Mouse (Mus musculus) embryo, embryonic 11.5 days (tissue): Measurements from ENCODE around the gene Dera.
A peak's percentile ranks its signal among the peaks of the same experiment; 100 is the strongest.

Experiments used
- DNase-seq: peaks from one replicate; pipeline ENCODE4 v3.0.0-alpha.2; 2012; ENCODE audit warnings: low read depth, low spot score

Dera gene

DNA sequence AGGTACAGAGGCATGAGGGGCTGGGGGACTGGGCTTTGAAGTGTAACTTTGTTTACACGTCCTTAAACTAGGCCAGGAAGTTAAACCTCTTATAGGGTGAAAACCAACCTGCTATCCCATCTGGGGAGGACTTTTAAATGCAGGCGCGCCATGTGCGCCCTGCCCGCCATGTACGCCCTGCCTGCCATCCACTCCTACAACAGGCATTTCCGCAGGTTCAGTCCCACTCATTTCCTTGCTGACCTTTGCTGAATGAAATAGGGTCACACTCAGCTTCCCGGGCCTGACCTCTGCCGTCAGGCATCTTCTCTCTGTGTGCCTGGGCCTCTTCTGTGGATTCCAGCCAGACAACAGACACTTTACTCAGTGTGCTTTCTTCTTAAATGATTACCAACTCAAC is 50.3 kb downstream of the Dera start:
- no peak for DNase-seq

GRCm38 (mm10) chr6:137806342-137806741 is 52.0 kb downstream of the Dera start:
- DNase-seq: no peak

DNA sequence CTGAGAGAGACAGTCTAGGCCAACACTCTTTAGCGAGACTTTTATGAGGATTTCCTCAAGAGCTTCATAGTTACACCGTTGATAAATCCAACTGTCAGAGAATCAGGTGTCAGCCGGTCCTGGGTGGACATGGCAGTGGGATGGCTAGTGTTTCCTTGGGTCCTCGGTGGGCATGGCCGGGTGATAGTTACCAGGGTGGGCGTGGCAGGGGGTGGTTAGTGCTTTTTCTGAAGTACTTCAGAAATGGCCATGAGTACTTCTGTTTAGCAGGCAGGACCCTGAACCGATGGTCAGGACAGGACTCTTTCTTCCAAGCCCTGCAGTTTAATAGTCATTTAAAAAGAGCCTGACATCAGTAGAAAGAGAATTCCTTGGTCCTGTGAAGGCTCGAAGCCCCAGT is 52.5 kb downstream of the Dera start:
- DNase-seq: no peak

- DNase-seq: no peak
Measured at GRCm38 (mm10) chr6:137807296-137807695, 53.0 kb downstream of the Dera start.

- no peak for DNase-seq
Measured at GRCm38 (mm10) chr6:137808706-137809105, 54.4 kb downstream of the Dera start.

DNA sequence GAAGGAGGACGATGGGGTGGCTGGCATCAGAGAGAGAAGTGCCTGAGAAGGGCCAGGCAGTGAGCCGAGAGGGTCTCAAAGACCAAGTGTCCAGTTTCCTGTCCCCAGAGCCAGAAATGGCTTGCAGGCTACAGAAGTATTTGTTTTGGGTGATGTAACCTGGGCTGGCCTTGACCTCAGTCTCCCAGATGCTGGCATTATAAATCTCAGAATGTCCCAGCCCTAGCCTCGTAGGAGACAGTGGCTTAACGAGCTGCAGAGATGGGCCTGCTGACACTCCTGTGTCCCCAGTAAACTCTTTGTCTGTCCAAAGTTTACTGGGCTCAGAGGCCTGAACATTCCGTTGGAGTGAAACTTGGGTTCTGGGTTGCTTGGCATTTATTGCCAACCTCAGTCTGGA is 55.8 kb downstream of the Dera start:
- DNase-seq: no peak

- DNase-seq: no peak
Measured at GRCm38 (mm10) chr6:137814006-137814405, 59.7 kb downstream of the Dera start.

DNA sequence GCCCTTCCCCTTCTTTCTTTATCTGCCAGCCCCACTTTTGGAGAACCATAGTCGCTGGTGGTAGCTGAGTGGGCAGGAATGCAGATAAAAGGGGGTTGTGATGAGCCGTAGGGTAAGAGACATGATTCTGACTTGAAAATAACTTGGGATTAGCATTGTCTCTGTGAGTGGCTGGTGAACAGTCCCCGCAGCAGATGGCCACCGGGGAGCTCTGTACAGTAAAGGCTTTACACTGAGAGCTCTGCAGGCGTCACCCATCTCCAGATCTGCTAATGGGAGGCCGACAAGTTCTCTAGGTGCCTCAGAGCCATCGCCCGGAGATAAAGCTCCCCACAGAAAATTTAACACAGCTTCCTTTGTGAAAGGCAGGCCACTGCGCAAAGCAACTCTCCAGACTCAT is 62.2 kb downstream of the Dera start:
- no peak for DNase-seq

DNA sequence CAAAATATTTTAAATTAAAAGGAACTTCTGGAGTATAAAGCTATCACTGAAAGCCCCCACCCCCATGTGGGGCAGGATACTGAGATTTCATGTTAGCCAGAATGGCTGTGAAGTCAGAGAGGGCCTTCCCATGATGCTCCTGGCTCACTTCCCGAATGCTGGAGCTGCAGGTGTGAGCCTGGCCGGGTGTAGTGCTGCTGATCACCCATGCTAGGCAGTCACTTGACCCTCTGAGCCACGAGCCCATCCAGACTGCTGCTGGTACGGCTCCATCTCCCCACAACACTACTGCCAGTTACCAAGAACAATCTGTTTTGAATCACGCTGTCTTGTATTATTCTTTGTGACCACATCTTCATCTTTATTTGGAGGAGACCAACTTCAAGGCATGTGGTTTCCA is 68.2 kb downstream of the Dera start:
- no peak for DNase-seq

GRCm38 (mm10) chr6:137824046-137825021 is 70.0 kb downstream of the Dera start:
- DNase-seq: no peak

- no peak for DNase-seq
Measured at GRCm38 (mm10) chr6:137825022-137825613, 70.8 kb downstream of the Dera start.

DNA sequence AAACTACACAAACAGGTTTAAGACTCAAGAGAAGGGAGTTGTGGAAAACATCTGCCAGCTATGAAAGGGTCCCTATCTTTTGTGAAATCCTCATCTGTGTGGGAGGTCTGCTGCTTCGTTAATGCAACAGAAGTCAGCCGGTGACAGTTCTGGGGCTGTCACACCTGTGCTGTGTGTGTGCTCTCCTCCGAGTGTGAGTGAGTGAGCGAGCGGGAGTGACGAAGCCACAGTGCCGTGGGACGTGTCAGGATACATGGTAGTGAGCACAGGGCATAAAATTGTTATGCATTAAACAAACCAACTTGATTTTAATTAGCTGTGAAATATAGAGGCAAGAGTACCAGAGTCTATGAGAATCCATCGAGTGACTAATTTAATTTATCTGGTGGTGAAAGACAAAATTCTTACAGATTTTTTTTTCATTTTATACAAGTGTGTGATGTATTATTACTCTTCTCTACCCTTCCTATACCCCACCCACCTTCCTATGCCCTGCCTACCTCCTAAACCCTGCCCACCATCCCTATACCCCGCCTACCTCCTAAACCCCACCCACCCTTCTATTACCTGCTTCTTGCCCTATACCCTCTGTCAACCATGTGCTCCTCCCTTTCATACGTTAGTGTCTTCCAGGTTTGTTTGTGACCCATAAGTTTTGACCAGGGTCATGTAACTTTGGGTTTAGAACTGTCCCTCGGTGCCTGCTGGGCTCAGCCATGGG is 74.9 kb downstream of the Dera start:
- no peak for DNase-seq

DNA sequence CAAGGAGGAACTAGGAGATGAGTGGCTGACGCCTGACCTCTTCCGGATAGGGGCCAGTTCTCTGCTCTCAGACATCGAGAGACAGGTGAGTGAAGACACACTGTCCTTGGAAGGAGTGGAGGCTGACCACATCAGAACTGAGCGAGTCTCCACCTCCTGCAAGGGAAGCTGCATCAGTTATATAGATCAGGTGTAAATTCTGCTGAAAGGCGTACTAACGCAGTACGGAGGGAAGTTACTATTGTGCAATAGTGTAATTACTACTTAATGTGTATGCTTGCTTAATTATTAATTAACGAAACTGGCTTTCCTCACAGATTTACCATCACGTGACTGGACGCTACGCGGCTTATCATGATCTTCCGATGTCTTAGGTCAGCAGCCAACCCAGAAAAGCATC is 82.5 kb downstream of the Dera start:
- no peak for DNase-seq

DNA sequence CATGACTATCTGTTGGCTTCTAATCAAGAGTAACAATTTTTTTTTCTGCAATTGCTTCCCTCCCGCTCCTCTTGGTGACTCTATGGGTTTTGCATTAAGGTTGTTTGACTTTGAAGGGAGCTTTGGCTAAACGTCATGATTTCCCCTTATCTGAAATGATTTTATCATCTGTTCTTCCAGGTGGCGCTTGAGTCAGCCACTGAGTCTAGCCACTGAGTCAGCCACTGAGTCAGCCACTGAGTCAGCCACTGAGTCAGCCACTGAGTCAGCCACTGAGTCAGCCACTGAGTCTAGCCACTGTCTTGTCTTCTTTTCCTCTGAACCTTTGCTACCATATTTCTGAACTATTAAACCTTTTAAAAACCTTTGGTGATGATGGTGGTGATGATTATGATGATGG is 89.0 kb downstream of the Dera start:
- DNase-seq: no peak

DNA sequence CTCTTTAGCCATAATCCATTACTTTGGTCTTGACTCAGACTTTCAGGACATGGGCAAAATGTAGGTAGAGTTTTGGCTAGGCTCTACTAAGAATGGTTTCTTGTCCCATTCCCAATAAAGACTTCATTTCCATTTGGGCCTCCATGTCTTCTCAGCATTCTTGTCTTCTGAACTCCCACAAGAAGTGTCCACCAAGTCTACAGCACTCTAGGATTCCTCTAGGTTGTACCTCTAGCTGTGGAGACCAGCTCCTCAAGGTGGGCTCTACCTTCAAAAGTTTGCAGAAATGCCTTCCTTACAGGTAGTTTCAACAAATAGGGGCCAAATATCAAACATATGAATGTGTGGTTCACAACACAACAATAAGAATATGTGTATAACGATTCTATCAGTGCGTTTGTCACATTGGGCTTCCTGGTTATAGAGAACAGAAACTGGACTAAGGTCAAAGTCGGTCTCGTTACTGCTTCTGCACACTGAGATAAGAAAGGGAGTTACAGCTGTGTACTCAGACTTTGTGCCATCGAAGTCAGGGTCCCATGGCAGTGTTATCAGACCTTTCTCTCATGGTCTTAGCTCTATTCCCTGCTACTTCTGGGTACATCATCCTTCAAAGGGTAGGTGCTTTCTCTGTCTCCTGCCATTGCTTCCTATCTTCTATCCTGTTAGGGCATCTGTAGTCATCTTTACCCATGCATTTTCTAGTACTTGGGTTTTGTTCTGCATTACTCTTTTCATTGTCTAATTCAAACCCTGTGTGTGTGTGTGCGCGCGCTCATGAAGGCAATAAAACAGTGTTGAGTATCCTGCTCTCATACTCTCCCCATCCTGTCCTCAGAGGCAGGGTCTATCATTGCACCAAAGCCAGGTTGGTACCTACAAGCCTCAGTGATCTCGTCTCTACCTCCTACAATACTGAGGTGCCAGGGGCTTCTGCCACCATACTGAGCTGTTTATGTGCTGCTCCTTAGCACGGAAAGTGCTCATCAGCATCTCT is 103.2 kb downstream of the Dera start:
- DNase-seq: no peak

DNA sequence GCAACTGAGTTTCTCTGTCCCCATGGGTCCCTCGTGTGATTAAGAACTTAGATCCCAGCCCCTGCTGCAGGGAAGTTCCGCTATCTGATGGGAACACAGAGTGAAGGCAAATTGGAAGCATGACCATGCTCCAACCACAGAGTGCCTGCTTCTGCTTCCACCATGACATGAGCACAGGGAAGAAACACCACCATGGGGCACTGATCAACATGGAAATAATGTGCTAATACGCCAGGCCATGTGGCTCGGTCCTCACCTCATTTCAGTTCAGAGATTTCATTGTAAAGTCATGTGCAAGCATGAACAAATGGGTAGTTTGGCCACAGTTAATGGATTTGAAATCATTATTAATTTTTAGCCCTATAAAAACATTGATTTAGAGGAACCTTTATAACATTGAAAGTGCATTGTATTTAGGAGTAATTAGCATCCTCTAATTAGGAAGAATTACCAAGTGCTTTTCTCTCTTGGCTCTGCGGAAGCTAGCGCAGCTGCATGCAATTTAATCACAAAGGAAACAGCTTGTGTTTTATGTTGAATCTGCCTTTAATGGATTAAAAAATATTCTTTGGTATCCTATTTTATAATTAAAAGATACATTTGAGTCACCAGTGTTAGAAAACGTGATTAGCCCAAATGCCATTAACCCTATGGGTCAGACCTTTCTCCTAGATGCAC is 115.7 kb downstream of the Dera start:
- DNase-seq: no peak

DNA sequence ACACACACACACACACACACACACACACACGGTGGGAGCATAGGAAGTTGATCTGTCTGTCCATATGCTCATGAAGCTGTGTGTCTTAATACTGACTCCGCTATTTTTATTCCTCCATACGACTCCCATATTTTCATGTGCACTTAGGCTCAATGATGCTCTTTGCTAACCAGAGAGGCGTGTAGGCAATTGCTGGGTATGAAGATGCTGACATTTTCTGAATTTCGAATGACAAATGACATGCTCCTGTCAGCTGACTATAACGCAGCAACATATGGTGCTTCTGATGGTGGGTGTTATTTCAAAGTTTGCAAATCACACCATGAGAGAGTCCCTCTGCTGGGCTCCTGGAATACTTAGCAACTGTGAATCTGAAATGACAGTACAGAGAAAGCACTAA is 116.3 kb downstream of the Dera start:
- DNase-seq: no peak

DNA sequence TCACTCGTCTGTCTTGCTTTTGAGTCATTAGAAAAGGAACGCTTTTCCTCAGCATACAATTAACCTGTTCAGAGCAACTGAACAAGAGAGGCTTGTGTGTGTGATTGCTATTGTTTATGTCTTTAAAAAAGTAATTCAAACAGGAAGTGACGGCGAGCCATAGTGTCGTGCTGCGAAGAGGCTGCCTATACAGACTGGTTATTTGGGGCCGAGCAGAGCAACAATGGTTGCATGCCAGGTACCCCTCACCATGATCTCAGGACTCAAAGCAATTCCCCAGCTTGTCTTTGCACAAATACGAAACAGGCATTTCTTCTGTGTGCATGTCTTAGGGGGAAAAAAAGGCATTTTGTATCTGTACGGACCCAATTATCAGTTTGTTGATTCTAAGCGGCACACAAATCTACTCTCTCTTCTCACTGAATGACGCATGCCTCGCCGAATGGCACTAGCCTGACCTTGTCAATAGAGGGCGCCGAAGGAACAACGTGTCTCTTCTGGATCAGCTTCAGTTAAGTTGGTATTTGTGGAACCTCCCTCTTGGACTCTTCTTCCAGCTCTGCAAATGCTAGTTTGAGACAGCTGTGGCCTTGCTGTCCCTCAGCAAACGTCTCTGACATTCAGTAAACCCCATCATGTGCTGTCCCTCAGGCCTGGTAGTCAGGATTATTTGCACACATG is 117.8 kb downstream of the Dera start:
- DNase-seq: peak; percentile 38

DNA sequence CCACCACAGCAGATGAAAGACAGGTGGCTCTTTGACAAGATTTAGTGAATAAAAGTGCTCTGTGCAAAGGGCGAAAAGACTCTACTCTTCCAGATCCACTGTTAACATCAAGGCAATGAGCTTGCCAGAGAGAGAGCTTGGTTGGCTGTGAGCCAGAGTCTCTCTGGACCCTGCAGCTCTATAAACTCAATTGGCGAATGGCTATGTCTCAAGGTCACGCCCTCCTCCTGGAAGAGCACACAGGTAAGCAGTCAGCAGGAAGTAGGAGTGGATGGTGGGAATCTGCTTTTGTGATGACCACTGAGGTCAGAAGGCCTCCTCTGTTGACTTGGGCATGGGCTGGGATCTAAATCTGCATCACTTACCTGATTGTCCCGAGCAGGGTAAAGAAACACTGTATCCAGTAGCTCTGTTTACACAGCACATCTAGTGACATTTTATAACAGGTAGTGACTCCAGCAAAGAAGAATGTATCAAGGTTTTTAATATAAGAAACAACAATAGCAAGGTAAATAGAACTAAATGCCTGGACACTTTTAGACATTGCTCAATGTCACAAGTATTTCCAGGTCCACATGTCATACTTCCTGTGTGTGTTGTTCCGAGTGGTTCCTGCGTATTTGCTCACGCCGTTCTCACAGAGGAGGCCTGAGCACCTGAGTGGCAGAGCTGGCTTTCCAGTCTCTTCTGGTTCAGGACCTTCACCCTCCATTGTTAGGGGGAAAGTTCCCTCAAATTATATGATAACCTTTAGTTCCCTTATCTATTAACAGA is 120.3 kb downstream of the Dera start:
- DNase-seq: no peak
